Mouse (Mus musculus): ENCODE results near the gene Onecut1. TPM values are rescaled to one million over a fixed set of nuclear protein-coding genes. Genes with fewer than 3 reads are reported as not detected.
A peak's percentile ranks its signal among the peaks of the same experiment; 100 is the strongest.

Onecut1 gene
- total RNA-seq (2021): 0.19 and 7.6 TPM in 2 replicates
- long read RNA-seq, experiment 1: 0 reads
- long read RNA-seq, experiment 2, partial matches to known transcripts: 0 of 2 reads
- long read RNA-seq, experiment 2, other reads (novel, unspliced or antisense): 2 of 2 reads

DNA sequence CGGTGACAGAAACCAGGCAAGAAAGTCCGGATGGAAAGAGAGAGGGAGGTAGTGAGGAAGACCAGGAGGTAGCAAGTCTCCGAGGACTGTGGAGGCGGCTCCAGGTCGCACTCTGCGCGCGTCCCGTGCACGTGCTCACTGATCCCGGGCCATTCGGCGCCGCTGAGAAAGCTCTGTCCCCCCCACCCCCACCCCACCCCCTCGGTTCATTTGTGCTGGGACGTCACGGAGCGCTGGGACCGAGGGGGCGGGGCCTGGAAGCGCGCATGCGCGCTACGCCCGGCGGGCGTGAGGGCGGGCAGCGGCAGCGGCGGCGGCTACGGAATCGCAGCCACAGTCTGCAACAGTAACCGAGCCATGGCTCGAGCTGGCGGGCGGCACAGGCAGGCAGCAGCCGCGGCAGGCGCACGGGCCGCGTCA lies at the start of gene Onecut1:
Onecut1 (plus strand) TSS at position 361 of the 420 bp plus-strand sequence.
- peak; percentile 77 for DNase-seq

DNA sequence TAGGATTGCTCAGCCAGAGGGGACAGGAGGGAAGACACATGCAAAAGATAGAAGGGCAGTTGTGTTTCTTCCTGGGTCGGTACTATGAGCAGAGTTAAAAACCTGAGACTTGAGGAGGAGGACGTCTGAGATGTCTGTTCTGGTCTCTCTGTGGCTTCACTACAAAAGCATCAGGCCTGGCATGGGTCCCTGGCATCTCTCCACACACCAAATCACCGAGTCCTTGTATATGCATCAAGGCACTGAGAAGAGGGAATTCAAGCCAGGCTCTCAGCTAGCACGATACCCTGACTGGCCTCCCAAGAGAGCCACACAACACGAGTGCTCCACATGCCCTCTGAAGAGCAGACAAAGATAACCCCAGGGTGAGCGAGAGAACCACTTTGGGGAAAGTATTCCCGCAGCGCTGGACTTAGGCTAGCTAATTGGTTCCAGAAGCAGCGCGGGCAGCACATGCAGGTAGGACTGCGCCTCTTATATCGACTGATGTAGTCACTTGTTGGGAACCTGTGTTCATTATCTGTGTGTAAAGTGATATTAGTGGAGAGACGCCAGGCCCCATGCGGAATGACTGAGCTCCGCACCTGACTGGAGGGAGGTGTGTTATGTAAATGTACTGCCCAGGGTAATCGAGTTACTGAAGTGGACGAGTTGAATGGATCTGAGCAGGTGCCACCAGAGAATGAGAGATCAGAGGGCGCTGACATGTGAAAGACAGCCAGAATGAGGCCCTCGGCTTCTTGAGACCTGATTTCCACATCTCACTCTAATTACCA lies 41.8 kb upstream of the Onecut1 start:
- no peak for DNase-seq

DNA sequence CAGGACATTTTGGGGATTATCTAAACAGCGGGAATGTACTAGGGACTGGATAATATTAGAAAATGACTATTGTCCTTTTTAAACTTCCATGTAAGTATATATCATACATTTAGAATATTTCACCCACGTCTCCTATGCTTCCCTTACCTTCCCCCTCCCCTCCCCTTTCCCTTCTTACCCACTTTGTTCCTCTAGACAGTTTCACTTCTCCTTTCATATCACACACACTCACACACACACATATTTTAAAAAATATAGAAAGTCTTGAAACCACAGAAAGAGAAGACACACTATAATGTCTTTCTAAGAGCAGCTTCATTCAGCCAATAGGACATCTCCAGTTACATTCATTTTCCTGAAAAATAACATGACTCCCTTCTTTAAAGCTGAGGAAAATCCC lies 36.6 kb upstream of the Onecut1 start:
- no peak for DNase-seq

DNA sequence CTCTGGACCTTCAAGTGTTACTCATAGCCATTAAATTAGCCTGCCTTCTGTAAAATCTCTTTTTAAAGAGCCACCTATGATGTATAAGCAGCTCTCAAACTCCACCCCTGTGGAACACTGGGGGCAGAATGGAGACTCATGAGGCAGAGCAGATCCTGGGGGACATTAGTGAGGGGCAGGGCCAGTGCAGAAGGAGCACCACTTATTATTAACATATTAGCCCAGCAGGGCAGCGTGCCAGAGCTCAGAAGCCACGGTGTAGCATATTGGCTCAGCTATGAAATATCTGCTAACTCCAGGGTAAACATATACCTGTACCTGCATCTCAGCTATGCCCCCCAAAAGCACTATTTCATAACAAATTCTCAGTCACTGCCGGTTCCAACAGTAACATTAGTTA lies 32.5 kb upstream of the Onecut1 start:
- no peak for DNase-seq

DNA sequence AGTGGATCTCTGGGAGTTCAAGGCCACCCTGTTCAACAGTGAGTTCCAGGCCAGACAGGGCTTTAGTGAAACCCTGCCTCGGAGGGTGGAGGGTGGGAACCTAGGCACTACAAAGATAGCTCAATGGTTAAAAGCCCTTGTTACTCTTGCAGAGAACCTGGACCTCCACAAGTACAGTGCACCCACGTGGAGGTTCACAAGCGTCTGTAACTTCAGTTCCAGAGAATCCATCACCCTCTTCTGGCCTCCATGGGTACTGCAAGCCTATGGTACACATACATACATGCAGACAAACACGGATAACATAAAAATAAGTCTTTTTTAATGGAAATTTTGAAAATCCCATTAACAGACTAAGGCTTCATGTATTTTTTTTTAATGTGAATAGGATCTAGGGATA lies 18.8 kb upstream of the Onecut1 start:
- DNase-seq: no peak

DNA sequence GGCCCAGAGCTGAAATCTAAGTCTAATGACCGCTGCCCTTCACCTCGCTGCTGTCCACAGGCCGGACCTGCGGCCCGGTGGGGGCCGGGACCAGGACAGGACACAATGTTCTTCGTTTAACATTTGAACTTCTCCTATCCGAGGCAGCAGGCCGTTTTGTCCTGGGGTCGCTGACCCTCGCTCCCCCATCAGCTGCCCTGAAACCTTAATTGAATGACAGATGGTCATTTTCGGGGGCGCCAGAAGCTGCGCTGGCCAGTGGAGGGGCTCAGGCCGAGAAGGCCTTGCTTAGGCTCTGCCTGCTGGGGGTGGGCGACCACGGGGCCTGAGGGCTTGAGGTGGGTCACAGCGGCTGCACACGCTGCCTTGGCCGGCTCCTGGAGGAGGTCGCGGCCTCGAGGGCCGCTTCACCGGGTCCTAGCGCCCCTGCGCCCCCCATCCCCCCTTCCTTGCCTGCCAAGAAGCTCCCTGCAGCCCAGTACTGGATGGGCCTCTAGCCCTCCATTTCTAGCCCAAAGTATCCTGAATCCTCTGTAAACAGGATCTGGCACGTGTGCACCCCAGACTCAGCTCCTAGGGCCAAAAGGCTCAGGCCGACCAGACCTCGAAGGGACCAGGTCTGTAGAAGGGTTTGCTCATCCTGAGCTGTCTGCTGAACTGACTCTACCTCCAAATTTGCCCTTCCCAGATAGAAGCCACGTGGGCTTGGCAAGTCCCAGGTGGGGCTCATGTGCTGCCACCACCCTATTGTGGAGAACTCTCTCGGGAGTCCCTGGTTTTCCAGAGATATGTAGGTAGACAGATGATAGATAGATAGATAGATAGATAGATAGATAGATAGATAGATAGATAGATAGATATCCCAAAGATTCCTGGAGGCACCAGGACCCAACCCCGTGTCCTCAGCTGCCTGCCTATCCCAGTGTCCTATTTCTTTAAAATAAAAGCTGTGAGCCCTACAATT lies 14.6 kb upstream of the Onecut1 start:
- DNase-seq: no peak

DNA sequence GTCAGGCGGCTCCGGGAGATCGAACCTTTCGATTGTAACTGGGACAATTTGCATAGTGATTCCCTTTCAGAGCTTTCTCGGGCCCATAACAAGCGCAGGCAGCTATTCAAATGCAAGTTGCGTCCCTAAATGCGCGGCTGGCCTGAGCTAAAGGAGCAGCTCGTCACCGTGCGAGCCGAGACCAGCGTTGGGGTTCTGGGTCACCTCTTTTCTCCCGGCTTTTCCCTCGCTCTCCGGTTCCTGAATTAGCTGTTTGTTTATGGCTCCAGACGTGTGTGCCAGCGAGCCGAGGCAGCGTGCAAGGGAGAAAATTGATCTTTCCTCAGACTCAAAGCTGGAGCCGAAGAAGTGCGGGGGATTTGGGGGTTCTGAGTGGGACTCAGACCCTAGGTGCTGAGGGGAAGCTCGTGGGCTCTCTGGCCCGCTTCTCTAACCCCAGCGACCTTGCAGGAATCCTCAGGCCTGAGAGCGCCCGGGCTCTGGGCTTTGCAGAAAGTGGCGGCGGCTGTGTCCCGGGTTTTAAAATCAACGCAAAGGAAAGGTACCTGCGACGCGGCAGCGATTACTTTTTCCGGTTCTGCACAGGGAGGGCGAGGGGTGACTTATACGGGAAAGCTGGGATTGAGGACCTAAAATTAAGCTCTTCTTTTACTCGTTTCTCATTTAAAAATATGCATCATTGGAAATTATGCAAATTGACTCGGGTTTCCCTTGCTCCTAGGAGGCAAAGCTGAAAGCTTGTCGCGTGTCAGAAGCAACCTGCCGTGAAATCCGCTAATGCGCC lies 13.1 kb upstream of the Onecut1 start:
- no peak for DNase-seq

DNA sequence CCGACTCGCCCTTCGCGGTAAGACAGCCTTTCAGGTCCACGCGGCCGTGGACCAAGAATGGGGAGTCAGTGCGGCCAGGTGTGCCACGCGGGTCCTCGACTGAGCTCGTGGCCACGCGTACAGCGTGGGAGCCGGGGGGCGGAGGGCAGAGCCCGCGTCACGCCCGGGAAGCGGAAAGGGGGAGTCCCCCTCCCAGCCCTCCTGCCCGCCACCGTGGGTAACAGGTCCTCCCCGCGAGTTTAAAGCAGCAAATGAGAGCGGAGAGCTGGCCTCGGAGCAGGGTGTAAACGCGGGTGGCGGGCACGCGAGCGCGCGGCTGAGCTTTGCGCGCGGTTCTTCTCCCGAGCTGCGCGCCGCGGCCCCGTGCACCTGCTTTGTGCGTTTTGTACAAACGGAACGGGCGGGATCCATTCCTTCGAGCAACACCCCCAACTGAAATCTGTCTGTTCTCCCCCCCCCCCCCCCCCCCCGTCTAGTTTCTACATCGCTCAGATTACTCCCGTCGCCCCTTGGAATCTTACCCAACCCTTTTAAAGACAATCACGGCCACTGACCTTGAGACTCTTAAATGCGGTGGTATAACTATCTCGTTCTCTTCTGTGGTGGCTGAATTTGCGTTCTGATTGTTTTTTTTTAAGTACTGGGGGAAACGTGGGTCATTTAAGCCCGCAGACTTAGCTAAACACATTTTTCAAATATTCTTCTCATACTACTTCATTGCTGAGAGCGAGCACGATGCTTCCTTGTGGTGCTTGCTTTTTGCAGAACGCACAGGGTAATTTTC lies 12.3 kb upstream of the Onecut1 start:
- DNase-seq: no peak

DNA sequence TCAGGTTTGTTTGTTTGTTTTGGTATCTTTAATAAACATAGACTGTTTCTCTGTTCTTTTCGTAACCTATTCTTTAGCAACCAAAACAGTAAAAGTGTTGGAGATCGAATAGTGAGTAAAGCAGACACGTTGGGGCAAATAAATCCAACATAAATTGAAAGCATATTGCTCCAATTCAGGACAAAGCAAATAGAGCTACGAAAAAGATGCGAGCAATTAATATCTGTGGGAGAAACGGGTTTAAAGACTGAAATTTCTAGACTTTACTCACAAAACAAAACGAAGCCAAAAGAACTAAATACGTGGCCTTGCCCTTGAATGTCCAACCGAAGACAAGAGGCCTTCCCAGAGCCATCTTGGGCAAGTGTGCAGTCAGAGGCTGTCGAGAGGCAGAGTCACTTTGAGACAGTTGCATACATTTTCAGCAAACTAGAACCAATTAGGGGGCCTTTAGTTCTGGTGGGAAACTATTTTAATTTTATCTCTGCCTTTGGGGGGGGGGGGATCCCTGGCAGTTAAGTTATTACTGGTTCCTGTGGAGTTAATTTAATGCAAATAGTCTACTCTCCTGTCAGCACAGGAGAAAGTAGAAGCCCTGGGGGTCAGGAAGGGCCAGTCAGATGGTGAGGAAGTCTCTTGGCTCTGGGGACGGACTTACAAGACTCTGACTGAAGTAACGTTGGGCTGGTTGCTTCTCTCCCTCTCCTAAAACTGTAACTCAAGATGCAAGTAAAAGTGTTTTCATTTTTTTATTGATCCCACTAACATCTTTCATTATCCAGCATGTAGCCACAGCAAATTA lies 11.5 kb upstream of the Onecut1 start:
- DNase-seq: no peak

DNA sequence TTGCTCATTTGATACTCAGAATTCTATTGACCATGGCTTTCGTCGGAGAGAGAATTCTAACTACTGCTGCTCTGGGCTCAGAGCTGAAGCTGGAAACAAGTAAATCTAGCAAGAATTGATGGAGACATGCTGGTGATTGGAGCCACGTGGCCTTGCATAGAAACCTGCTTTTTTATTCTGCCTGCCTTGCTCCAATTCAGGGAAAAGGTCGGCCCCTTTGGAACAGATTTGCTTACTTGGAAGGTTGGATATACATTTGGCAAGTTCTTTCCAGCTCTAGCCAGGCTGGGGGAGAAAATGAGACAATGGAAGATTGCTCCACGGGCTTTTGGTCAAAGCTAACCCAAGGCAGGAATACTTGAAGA lies 11.0 kb upstream of the Onecut1 start:
- no peak for DNase-seq

DNA sequence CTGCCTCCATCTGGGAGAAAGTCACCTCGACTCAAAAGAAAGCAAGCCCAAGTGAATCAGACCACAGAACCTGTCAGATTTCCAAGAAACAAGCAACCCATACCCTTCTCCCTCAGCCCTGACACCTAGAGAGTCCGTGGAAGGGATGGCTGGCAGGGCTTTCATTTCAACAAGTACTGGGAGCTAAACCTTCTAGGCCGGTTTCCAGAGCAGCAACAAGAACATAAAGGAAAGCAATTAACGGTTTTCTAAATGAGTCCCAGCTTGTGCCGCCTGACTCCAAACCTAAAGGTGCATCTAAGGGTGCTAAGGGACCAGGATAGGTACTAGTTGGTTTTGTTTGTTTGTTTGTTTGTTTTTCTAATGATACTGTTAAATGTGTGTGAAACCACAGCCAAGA lies 10.1 kb upstream of the Onecut1 start:
- DNase-seq: no peak

DNA sequence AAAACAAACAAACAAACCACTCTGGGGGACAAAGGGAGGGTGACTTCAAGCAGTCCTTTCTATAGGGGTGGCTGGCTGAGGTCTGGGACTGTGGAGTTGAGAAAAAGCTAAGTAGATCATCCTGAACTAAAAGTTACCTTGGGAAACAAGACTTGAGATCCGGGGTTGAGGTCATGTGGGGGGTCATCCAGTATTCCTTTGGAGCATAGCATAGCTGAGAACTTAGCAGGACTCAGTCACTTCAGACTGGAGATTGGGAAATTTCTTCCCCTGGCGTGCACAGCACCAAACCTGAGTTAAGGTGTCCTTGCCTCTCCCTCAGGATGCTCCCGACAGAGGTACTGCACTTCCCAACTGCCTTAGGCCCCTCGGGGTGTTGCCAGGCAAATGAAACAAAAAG lies 9.4 kb upstream of the Onecut1 start:
- no peak for DNase-seq

DNA sequence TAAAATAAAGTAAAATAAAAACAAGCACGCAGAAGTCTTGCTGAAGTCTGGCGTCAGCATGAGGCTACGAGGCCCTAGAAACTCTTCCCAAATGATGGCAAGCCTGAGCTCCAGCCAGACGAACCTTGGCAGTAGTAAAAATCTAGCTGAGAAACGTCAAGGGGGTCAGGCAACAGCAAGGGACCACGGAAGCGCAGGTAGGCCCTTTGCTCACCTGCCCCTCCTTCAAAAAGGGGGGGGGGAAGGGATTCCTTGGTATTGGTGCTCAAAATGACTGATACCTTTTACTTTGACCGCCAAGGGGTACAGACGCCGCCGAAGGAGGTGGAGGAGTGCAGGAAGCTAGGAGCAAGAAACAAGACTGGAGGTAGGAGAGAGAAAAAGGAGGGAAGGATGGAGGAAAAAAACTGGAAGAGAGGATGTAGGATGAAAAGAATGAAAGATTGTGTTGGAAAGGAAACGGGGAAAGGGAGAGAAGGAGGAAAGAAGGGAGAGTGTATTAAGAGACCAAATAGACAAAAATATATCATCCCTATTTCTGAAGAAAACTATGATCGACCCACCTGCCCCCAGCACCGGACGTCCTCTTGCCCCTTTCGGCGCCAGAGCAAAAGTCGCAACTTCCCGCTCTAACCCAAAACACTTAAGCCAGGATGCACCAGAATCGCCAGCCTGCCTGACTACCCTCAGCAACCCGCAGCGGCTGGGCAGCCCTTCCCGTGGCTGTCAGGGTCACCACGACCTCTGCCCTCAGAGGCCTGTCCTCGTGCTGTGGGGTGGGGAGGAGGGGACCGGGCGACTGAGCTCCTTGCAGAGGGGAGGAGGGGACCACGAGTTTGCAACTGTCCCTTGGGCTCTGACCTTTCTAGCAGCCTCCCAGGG lies 8.3 kb upstream of the Onecut1 start:
- no peak for DNase-seq

DNA sequence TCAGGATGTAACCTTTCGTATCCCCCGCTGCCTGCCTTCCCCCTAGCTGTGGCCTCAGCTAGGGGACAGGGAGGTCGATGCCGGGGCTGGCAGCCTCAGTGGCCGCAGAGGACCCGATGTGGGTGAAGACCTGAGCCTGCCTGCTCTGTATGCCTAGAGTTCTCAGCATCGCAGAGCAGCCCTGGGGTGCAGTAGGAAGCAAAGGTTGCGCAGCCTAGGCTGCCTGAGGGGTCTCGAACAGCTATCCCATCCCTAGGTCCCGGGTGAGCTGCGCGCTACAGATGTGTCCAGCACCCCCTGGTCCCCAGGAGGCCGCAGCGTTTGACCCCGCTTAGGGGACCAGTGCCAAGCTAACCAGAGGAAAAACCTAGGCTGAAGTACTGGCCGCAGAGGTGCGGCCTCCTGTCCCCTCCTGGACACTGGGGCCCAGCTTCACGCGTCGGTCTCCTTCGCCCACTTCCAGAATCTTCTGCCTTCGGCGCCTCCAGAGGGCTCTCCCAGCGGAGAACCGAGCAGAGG lies 7.6 kb upstream of the Onecut1 start:
- DNase-seq: no peak

DNA sequence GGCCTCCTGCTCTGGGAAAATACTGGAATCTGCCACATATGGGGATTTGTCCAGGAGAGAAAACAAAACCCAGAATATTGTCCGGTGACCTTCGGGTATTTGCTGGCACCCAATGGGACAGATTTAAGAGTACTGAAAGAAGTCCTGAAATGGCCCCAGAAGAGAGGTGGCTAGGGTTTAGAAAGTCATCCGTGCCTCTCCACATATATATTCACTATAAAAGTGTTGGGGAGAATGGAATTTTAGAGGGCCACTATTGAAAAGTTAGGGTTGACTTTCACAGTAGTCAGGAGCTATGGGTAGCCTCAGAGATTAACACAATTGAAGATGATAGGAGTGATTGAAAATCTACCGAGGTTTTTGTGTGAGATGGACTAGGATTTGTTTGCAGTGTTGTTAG lies 6.3 kb upstream of the Onecut1 start:
- DNase-seq: no peak

DNA sequence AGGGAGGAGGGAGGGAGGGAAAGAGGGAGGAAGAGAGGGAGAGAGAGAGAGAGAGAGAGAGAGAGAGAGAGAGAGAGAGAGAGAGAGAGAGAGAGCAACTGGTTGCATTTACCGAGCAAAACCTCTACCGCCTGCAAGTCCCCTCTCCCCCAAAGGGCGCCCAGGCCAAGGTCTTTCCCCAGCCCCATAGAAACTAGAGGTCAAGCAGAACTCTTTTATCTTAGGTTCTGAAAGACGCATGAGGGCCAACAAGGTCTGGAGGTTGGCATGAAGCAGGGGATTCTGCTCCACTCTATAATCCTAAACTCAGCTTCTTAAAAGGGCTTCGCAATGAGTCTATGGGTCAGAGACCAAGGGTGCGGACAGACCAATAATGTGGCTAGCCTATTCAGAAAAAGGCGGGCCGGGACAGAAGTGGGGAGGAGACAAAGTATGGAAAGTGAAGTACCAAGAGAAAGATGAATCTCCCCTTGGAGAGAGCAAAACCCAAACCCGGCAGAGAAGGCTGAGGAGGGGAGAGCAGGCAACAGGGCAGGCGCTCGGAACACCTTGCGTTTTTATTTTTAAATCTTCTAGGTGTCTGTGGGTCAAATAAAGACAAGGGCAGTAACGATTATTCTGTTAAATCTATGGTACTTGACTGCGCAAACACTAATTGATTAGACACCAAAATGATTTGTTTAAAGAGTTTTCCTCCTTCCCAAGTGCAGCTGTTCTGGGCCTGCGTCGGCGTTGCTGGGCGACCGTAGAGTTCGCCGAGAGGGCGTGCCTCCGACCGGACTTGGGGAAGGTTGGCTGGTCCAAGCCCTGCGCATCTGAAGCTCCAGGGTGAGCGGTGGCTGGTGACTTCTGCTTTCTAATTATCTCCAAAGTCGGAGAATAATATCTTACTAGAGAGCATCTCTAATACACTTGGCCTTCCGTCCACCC lies 4.9 kb upstream of the Onecut1 start:
- no peak for DNase-seq

DNA sequence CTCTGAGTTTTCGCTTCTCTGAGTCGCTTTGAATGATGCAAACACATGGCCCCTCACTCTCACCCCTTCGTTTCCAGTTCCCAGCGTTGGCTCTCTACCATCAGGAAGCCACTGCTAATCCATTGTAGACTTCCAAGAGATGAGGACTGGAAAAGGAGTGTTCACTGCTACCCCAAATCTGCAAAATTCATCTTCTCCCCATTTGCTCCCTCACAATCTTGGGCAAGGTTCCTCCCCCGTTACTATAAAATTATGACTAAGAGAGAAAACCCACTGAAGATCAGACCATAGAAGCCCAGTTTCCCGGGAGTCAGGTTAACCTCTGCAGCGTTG lies 4.2 kb upstream of the Onecut1 start:
- no peak for DNase-seq

DNA sequence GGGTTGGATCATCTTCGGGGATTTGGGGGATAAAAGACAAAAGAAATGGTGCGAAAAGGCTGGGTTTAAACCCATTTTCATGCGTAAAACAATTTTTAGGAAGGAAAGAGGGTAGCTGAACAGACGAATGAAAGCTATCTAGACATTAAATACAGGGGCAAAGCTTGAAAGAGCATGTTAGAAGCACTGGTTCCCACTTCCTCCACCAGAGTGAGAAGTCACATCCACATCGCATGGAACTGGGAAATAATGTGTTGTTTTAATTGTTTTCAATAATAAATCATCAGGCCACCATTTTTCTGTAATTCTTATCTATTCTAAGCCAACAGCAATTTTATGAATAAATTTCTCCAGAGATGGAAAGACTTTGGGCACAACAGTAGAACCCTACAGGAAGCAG lies 3.6 kb upstream of the Onecut1 start:
- no peak for DNase-seq
